Mouse (Mus musculus): ENCODE results near the gene Ppard.

Ppard gene

DNA sequence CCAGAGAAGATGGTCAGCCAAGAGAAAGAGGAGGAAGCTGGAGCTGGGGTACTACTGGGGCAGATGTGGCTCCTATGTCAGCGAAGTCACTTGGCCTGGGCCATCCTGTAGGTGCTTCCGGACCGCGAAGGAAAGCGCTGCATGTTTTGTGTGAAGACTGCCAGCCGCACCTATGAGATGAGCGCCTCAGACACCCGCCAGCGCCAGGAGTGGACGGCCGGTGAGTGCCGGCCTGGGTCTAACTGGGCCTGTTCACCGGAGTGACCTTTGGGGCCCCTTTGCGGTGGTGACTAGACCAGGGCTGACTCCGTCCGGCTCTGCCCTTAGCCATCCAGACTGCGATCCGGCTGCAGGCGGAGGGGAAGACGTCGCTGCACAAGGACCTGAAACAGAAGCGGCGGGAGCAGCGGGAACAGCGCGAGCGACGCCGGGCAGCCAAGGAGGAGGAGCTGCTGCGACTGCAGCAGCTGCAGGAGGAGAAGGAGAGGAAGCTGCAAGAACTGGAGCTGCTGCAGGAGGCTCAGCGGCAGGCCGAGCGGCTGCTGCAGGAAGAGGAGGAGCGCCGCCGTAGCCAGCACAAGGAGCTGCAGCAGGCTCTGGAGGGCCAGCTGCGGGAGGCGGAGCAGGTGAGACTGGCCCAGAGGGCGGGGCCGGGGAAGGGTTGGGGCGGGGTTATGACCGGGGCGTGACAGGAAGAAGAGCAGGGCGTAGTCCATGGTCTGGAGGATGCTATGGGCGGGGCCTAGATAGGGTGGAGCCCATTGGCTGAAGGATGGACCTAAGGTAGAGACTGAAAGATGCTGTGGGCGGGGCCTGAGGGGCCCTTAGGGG is 8.7 kb upstream of the Ppard start:
- peak; percentile 99 for DNase-seq (ENCODE audit: extremely low spot score)

DNA sequence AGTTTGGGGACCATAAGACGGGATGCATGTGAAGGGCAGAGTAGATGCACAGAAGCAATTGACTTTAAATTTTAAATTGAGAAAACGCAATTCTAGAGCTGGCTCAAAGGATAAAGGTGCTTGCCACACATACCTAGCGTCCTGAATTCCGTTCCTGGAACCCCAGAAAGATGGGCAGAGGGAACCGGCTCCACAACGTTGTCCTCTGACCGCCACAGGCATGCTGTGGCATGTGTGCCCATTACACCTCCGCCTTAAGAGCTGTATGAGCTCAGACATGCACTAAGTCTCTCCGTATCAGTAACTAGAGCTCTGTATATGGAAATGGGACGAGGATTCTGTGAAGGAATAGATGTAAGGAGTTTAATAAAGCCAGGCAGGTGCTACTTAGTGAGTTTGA is 7.9 kb upstream of the Ppard start:
- DNase-seq (ENCODE audit: extremely low spot score): no peak

DNA sequence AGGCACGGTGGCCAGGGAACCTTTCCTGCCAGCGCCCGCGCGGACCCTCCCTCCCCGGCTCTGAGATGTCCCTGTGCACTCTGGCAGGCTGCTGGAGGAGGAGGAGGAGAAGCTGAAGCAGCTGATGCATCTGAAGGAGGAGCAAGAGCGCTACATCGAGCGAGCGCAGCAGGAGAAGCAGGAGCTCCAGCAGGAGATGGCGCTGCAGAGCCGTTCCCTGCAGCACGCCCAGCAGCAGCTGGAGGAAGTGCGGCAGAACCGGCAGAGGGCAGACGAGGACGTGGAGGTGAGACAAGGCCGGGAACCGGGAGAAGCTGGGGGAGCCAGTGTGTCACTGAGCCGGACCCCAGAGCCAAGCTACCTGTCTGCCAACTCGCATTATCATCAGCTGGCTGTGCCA is 6.5 kb upstream of the Ppard start:
- DNase-seq (ENCODE audit: extremely low spot score): peak; percentile 89

DNA sequence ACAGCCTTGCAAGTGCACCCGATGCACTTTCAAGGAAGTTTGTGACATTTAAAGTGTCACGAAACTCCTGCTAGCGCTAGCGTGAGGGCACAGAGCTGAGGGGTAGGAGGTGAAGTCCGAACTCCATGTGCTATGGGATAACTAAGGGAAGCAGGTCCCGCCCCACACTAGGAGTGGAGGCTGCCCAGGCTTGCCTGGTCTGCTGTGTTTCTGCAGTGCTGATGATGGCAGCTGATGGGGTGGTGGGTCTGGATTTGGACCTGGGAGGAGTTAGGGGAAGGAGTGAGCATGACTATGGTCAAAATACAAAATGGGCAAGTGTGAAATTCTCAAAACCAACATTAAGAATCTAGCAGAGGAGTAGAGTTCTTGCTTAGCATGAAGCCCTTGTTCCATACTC is 2.0 kb upstream of the Ppard start:
- no peak for DNase-seq (ENCODE audit: extremely low spot score)

DNA sequence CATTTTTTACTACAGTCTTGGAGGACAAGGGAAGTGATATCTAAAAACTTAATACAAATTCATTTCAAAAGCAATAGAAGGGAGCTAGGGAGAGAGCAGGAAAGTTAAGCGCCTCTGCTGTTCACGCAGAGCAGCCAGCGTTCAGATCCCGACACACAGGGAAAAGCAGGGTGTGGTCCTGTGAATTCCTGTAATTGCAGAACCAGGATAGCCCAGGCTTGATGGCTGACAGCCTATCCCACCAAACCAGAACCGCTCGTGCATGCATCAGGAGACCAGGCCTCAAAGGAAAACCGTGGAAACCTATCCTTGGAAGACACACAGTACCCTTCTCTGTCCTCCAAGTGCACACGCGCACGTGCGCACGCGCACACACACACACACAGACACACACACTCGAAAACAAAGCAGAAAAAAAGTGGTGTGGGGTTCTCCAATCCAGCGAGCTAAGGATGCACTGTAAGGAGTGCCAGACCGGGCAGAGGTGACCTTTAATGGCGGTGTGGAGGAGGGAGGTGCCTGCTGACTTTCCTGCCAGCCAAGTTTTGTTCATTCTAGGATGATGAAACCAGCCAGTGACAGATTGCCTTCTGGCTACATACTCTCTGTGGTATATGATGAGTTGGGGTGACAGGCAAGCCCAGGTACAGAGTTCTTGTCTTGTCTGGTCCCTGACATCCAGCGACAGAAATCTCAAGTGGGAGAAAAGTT is 1.3 kb upstream of the Ppard start:
- no peak for DNase-seq (ENCODE audit: extremely low spot score)

DNA sequence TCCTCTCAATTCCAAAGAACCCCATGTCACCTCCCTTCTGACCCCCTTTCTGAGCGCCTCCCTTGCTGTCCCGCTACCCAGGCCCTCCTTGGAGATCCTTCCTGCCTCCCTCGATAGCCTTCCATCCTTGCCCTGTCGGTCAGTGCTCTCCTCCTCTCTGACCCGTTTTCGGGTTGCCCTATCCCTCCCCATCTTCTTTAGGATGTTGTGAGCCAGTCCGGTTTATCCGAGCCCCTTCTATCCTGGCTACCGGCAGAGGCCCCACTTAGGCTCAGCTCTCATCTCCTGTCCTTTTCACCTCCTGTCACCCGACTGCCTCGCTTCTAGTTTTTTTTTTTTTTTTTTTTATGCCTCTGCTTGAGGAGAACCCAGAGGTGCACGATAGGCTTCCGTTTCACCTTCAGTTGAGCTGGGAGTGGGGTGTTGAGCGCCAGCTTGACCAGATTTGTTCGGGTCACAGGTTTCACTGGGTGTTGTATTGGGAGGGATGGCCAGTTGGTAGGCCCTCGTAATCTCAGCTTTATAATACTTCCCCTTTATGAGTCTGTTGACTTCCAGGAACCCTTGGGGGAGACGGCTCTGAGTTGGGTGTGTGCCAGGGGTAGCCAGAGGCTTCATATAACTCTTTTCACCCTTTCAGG is 711 bp downstream of the Ppard start:
- no peak for DNase-seq (ENCODE audit: extremely low spot score)

DNA sequence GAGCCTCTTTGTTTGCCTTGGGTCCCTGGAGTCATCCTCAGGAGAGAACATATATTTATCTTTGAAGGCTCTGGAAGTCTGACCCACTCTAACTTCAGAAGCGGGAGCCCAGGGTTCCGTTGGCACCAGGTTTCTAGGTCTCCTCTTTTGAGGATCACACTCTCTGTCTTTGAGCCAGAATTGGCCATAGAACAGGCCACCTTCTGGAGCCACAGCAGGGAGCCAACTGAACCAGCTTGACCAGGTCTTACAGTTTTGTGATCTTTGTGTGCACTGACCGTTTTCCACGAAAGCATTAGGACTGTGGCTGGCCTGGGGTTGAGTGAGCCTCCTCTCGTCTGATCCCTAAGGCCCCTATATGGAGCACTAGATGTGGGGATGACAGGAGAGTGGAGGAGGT is 2.1 kb downstream of the Ppard start:
- no peak for DNase-seq (ENCODE audit: extremely low spot score)

DNA sequence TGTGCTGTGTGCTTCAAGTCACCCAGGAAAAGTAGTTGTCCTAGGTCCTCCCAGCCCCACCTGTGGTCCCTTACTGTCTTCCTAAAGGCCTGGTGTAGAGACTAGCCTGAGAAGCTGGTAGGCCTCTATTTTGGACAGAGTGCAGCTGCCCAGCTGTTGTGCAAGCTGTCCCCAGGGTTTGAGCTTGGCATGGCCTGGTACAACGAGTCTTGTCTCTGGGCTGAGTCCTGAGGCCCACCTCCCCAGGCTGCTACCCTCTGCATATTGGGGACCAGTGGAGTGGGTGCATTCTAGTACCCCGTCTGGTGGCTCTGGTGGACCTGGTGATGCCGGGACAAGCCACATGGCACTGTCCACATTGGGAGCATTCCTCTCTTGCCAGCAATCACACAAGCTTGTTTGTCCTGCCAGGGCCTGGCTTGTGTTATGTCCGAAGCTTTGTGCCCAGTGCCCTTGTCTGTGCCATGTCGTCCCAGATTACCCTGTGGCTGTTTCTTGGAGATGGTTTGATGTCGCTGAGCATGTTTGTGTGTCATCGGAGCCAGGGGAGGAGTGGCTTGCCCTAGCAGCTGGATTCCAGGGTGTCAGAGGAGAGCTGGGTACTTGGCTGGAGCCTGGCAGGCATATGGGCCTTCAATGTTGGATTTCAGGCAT is 3.6 kb downstream of the Ppard start:
- no peak for DNase-seq (ENCODE audit: extremely low spot score)

DNA sequence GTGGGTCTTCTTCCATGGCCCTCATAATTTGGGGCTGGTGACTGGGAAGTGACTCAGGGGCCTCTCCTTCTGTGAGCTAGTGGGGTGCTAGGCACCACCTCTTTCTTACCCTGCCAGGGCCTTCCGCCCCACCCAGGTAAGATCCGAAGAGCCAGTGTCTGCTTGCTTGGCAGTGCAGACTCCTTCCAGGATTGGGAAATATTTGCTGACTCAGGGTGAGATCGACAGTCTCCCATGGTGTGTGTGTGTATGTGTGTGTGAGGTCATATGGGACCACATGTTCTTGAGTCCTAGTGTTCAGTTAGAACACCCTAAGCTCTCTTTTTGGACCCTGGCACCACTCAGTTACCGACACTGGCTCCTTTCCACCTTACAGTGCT is 4.1 kb downstream of the Ppard start:
- no peak for DNase-seq (ENCODE audit: extremely low spot score)

DNA sequence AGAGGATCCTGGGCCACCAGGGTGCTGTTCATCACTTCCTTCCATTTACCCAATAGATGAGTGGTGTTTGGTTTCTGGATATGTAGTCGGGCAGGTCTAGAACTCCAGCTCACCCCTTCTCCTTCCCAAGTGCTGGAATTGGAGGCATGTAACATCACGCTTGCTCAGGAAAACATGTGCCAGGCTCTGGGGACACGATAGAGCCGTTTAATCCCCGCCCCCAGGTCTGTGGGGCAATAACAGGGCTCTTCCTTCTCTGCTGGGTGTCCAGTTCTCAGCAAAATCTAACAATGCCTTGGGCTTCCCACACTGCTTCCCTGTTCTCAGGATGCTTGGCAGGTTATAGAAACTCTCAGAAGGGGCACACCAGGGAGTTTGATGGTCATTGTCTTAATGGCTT is 4.9 kb downstream of the Ppard start:
- no peak for DNase-seq (ENCODE audit: extremely low spot score)

DNA sequence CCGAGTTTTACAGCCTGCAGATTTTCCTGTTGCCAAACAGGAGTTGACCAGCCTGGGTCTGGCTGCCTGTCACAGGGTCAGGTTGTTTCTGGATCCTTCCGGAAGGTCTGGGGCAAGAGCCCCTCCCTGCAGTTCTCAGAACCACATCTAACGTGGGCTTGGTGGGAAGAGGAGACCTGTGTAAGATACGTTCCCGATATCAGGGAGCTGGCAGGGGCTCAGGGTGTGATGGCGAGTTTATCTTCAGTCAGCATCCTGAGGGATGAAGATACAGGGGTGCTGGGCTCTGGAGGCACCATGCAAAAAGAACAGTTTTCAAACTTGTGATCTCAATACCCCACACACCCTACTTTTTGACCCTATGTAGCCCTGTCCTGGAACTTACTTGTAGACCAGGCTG is 5.4 kb downstream of the Ppard start:
- no peak for DNase-seq (ENCODE audit: extremely low spot score)

DNA sequence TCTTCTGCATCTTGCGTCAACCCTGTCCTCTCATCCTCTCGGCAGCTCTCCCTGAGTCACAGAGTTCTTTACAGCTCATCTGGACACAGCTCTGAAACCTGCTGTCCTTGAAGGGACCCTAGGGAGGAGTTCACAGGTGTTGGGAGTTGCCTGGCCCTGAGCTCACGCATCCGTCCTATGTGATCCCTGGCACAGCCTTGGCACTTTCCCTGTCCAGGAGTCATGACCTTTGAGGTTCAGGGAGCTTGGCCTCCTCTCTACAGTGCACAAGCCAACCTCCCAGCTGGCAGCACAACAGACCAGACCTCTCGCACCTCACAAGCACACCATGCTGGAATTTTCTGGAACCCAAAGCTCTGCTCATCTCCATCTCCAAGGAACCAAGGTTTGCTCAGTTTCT is 8.3 kb downstream of the Ppard start:
- no peak for DNase-seq (ENCODE audit: extremely low spot score)

DNA sequence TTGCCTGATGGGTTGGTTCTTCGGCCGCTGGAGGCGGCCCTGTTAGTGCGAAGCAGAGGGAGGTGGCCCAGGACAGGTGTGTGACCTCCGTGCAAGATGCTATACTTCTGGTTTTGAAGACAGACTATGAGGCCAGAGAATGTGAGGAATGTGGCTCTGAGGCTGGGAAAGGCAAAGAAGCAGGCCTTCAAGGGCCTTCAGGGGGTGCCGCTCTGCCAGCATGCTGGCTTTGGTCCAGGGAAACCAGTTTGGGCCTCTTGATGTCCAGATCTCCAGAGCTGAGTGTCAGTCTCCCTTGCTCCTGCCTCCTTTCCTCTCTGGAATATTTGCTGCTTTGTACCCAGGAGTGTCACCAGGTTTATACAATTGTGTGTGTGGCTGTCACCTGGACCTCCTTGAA is 9.8 kb downstream of the Ppard start:
- DNase-seq (ENCODE audit: extremely low spot score): no peak

DNA sequence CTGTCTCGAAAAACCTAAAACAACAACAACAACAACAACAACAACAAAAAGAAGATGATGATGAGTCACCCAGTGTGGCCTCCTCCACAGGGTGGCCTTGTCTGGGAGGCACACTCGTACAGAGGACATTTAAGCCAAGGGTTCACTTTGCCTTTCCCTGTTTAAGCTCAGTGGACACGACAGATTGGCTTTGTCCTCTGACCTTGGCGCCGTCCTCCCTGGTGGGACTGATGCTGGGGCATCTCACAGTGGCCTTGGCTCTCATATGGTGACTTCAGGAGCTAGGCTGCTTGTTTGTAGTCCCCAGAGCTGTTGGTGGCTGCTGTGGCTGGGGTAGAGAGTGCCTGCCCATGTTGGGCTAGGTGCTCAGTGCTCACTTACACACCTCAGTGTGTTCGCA is 11.7 kb downstream of the Ppard start:
- DNase-seq (ENCODE audit: extremely low spot score): no peak

DNA sequence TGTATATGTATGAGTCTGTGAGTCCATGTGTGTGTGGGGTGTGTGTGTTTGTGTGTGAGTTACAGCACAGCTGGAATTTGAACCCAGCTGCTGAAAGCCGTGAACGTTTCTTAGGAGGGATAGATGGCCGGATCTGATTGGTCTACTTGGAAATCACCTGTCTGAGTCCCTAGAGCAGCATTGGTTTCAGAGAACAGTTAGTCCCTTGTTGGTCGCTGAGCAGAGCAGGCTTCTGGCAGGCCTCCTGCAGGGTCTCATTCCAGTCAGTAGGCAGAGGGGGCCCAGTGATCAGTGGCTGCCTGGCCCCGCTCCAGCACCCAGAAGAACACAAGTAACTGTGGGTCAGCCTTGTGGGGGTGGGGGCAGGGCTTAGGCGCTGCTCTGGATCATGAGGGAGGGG is 12.2 kb downstream of the Ppard start:
- no peak for DNase-seq (ENCODE audit: extremely low spot score)

DNA sequence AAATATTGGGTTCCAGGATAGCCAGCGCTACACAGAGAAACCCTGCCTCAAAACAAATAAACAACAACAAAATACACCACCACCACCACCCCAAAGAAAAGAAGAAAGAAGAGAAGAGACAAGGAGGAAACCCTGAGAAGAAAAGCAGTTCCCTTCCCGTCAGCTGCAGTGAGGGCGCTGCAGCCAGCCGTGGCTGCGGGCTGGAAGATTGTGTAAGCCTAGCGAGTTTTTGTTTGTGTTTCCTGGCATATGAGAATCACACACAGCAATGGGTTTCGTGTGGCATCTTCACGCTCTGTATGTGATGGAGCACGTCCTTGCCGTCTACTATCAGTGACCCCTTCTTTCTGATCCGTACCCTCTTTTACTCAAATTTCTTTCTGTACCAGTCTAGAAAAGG is 14.1 kb downstream of the Ppard start:
- no peak for DNase-seq (ENCODE audit: extremely low spot score)

DNA sequence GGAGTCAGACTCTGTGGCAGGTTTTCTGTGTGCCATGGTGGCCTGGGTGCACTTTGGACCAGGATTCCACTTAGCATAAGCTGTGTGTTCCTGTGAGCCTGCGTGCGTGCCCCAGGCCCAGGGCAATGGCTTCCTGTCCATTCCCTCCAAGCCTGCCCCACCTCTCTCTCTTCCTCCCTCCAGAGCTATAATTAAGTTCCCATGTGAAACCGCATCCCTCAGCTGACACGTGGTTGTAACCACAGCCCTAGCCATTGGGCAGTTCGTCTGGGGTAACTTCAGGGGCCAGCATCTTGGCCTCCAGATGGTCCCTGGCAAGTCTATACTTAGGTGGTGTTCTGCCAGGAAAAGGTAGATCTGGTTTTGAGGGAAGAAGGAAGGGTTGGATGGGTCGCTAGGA is 15.1 kb downstream of the Ppard start:
- DNase-seq (ENCODE audit: extremely low spot score): no peak

DNA sequence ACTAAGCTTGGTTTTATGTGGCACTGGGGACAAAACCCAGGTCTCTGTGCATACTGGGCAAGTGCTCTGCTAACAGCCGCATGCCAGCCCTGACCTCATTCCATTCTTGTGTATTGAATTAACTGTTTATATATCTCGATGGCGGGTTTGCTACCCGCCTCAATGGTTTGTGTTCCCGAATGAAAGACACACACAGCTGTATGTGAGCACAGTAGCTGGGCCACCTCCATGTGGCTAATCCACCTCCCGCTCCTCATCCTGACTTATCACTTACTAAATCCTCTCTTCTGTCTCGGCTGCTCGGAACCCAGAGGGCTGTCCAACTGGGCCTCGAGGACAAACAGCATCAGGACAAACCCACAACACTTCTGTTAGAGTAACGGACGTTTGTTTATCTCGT is 16.6 kb downstream of the Ppard start:
- no peak for DNase-seq (ENCODE audit: extremely low spot score)

DNA sequence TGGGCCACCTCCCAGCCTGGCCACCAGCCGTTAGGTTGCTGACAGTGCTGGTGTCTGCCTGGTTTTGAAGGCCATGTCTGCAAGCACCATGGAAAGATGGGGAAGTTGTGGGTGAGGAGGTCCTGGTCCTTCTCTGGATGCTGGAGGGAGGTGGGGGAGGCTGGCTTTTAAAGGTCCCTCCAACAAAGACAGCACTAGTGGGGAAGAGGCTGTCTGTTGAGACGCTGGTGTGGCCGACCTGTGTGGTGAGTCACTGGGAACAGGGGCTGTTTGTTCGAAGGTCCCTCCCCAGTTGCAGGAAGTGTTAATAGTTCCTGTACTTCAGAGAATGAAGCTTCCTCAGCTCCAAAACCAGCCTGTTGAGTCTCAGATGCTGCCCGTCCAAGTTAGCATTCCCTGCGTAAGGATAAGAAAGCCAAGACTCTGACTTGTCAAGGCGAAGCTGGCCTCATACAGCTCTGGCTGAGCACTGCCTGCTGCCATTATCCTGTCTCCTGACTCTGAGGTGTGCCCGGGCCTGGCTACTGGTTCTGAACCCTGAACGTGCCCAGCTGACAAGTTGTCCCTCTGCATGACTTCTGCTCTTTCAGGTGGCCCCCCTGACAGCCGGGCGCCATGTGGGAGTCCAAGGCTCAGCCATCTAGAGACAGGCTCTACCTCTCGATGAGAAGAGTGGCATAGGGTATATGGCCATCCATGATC is 19.2 kb downstream of the Ppard start:
- DNase-seq (ENCODE audit: extremely low spot score): no peak

DNA sequence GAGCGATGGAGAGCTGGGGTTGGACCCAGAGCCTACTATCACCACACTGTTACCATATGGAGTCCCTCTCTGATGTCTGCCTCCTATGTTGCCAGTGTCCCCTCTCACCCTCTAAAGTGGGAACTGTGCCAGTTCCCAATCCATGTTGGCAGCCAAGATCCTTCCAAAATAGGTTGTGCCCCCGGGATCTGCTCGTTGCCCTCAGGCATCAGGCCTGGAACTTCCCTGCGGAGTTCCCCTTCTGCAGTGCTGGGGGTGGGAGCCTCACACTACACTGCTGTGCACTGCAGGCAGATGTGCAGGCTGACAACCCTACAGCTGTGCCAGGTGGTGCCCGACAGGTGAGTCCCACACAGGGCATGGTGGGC is 19.8 kb downstream of the Ppard start:
- DNase-seq (ENCODE audit: extremely low spot score): no peak

DNA sequence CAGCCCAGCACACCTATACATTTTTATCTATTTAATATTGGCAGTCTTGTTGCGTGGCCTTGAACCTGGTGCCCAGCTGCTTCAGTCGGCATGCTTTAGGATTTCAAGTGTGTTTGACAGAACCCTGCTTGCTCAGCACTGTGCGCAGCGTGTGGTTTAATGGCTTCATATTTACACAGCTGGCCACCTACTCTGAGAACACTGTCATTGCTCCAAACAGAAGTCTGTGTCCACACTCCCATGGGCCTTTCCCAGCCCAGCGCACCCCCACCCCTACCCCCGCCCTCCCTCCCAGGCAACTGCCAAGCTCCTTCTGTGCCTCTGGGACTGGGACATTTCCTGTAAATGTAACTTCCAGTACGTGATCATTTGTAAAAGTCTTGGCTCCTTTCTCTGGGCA is 20.7 kb downstream of the Ppard start:
- DNase-seq (ENCODE audit: extremely low spot score): no peak

DNA sequence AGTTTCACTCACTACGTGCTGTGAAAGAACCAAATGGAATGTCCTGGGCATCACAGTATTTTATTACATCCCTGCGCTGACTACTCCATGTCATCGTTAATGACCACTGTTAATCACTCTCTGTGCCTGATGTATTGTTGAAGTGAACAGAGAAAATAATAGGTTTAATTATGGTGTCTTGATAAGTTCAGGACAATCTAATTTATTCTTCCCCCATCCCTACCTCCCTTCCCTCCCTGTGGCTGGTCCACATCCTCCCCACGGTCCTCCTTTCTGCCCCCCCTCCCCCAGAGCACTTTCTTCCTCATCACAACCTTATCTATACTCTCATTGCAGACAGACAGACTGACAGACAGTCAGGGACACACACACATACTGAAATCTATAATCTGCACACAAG is 22.3 kb downstream of the Ppard start:
- no peak for DNase-seq (ENCODE audit: extremely low spot score)

All from embryo, embryonic 9.5 days (tissue).